Mouse (Mus musculus) C2C12 (cell line): ENCODE results near the gene Lrrc17.

Experiments used
- CTCF ChIP-seq: IDR thresholded peaks from one replicate; pipeline ENCODE4 v1.5.1; 2011; ENCODE audit not compliant: control insufficient read depth, insufficient read depth, insufficient read length
- MAX ChIP-seq: IDR thresholded peaks from one replicate; pipeline ENCODE4 v1.6.1; 2011; ENCODE audit warnings: mild to moderate bottlenecking, control low read depth
- MYOD1 ChIP-seq: IDR thresholded peaks from one replicate; pipeline ENCODE4 v1.6.1; 2011; ENCODE audit warnings: low read depth; ENCODE audit not compliant: control insufficient read depth, insufficient read length
- MYOG ChIP-seq: IDR thresholded peaks from one replicate; pipeline ENCODE4 v1.6.1; 2011; ENCODE audit not compliant: control insufficient read depth, insufficient read length; ENCODE audit errors: extremely low read depth
- USF1 ChIP-seq: IDR thresholded peaks from one replicate; pipeline ENCODE4 v1.6.1; 2011; ENCODE audit warnings: low read depth, mild to moderate bottlenecking, control low read depth, moderate library complexity

- TF ChIP-seq MYOD1 = no peak
- TF ChIP-seq CTCF = no peak
- TF ChIP-seq MAX = no peak
- TF ChIP-seq MYOG = no peak
- no peak for TF ChIP-seq USF1
Observed at GRCm38 (mm10) chr5:21496881-21497280, 46.5 kb upstream of the Lrrc17 start.
